Comparison of ENCODE assay signal across 21 mouse cellular contexts in the genomic region with DNA sequence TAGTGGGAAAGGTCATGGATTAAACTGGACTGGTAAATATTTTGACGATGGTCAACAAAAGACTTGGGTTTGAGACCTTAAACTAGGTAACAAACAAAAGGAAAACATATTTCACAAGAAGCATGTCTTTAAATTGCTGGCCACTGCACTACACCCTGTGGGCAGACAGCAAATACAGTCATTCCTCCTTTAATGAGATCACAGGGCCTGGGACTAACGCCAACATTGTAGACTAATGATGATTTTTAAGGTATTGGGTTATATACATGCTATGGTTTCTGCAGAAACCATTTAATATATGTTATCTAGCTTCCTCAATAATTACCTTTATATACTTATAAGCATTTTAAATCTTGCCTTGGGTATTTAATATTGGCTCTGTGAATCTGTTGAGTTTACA.
DNase-seq lines count a peak whose midpoint lies in the region; ATAC-seq lines count a peak whose summit lies in the region.
"Had no signal": no experiment of that assay in that cellular context is flagged by ENCODE, and none has a peak within 500 bp of the region (broad histone marks: within the 10 kb centered on the region; RNA-seq: fewer than 3 reads in every experiment).

No protein-coding gene starts in this region.

- H3K4me3 ChIP-seq in intestine, embryonic 14.5 days (ENCODE audit: low read depth, low read length): no peak overlapping the region
- H3K4me3 ChIP-seq in intestine, embryonic 15.5 days (replicated peaks): no peak overlapping the region
- H3K4me3 ChIP-seq: embryonic facial prominence, embryonic 15.5 days; gastrocnemius, adult 2 months; hindbrain, embryonic 13.5 days; limb, embryonic 12.5 days; midbrain, embryonic 12.5 days had no signal

- H3K27me3 ChIP-seq in intestine, embryonic 14.5 days (replicated peaks; ENCODE audit: control insufficient read depth, insufficient read depth, low read length): no peaks in the 10 kb centered on the region
- H3K27me3 ChIP-seq in intestine, embryonic 15.5 days (replicated peaks): no peaks in the 10 kb centered on the region
- H3K27me3 ChIP-seq: embryonic facial prominence, embryonic 15.5 days; hindbrain, embryonic 13.5 days; midbrain, embryonic 12.5 days had no signal

- DNase-seq in heart, adult 11 months: peak; percentile 36
- no peak for DNase-seq in heart, postnatal 4 days
- no peak for DNase-seq in intestine, embryonic 14.5 days (ENCODE audit: low spot score)
- DNase-seq in lung, postnatal 36 days: peak; percentile 21
- no peak for DNase-seq in lung, postnatal 10 days
- DNase-seq in B cell, adult 2 months: no peak
- DNase-seq: adrenal gland, postnatal 36 days; cerebellum, adult 9-10 months; gastrocnemius, adult 2 months; kidney, adult 9 months; kidney, postnatal 14 days; layer of hippocampus, postnatal 36 days; thymus, postnatal 14 days had no signal

- H3K4me2 ChIP-seq in intestine, embryonic 14.5 days (ENCODE audit: low read length): no peak overlapping the region
- H3K4me2 ChIP-seq in intestine, embryonic 15.5 days (replicated peaks): no peak overlapping the region
- H3K4me2 ChIP-seq: embryonic facial prominence, embryonic 15.5 days; hindbrain, embryonic 13.5 days; limb, embryonic 12.5 days; liver, embryonic 11.5 days; midbrain, embryonic 12.5 days had no signal

- H3K9ac ChIP-seq in intestine, embryonic 14.5 days (ENCODE audit: low read length): no peak overlapping the region
- no peak overlapping the region for H3K9ac ChIP-seq in intestine, embryonic 15.5 days
- H3K9ac ChIP-seq: embryonic facial prominence, embryonic 15.5 days; hindbrain, embryonic 13.5 days; limb, embryonic 12.5 days; midbrain, embryonic 12.5 days had no signal

- no peaks in the 10 kb centered on the region for H3K9me3 ChIP-seq in intestine, embryonic 14.5 days (ENCODE audit: control insufficient read depth, low read length)
- no peaks in the 10 kb centered on the region for H3K9me3 ChIP-seq in intestine, embryonic 15.5 days
- H3K9me3 ChIP-seq: embryonic facial prominence, embryonic 15.5 days; hindbrain, embryonic 13.5 days; limb, embryonic 12.5 days; midbrain, embryonic 12.5 days had no signal

- H3K4me1 ChIP-seq in intestine, embryonic 14.5 days (replicated peaks; ENCODE audit: control insufficient read depth, insufficient read depth, low read length): peaks cover 25% of the 10 kb centered on the region
- peaks cover 9% of the 10 kb centered on the region; the same call in 1 of the 2 replicates for H3K4me1 ChIP-seq in intestine, embryonic 15.5 days (replicated peaks)

- WGBS in intestine, embryonic 14.5 days: 70% methylated on average over 2 of the region's 2 CpGs
- 72% methylated on average over 2 of the region's 2 CpGs for WGBS in intestine, embryonic 15.5 days

- H3K36me3 ChIP-seq in intestine, embryonic 14.5 days (ENCODE audit: control insufficient read depth, insufficient read depth, low read length): no peaks in the 10 kb centered on the region
- H3K36me3 ChIP-seq in intestine, embryonic 15.5 days: no peaks in the 10 kb centered on the region
- H3K36me3 ChIP-seq: embryonic facial prominence, embryonic 15.5 days; hindbrain, embryonic 13.5 days; limb, embryonic 12.5 days; midbrain, embryonic 12.5 days had no signal

- peak overlapping the region; percentile 90 for H3K27ac ChIP-seq in intestine, embryonic 14.5 days (ENCODE audit: low read depth)
- no peak overlapping the region for H3K27ac ChIP-seq in intestine, embryonic 15.5 days
- H3K27ac ChIP-seq: gastrocnemius, adult 2 months; hindbrain, embryonic 13.5 days; limb, embryonic 12.5 days; midbrain, embryonic 12.5 days had no signal

- no peak for ATAC-seq in intestine, embryonic 14.5 days (replicated peaks; ENCODE audit: low FRiP score, low TSS enrichment, low read depth)
- ATAC-seq in intestine, embryonic 15.5 days: no peak
- ATAC-seq: CD4-positive, CD25-positive, alpha-beta regulatory T cell, adult 4 months; forebrain, embryonic 14.5 days had no signal

Comparison
In these comparisons a context has a peak if more than half of its experiments do, and no peak if none do; other contexts are left out.
1. DNase-seq: peak in heart, adult 11 months (single experiment) and lung, postnatal 36 days (single experiment); none in heart, postnatal 4 days (single experiment), intestine, embryonic 14.5 days (single experiment), lung, postnatal 10 days (single experiment) and B cell, adult 2 months (0 of 2).